Mouse (Mus musculus) adrenal gland, postnatal 25 days (tissue): ENCODE results near the gene Mllt10. TPM values are rescaled to one million over a fixed set of nuclear protein-coding genes. Genes with fewer than 3 reads are reported as not detected.

ENCODE experiments used
- DNase-seq: peaks from one replicate; pipeline ENCODE4 v3.0.0; 2021; ENCODE audit warnings: mixed read lengths
- long read RNA-seq: library from polyadenylated mRNA; stranded (forward); transcript quantifications from one replicate; pipeline ENCODE4 v2.0.0, GENCODE M21; 2021
- total RNA-seq: library from RNA; stranded (reverse); gene quantifications from 2 replicates; pipeline ENCODE4 v1.2.3, GENCODE M21; 2021

Gene Mllt10
- 59.0 and 68.1 TPM in 2 replicates for total RNA-seq
- long read RNA-seq, partial matches to known transcripts = 10 of 29 reads
- long read RNA-seq, other reads (novel, unspliced or antisense) = 19 of 29 reads

GRCm38 (mm10) chr2:18055016-18055928, at the start of gene Mllt10:
TSS of gene Mllt10 (plus strand) at chr2:18055237.
- DNase-seq = no peak

- no peak for DNase-seq
Observed at GRCm38 (mm10) chr2:18011226-18011625, 43.8 kb upstream of the Mllt10 start.

- DNase-seq = no peak
Observed at GRCm38 (mm10) chr2:18012866-18013265, 42.2 kb upstream of the Mllt10 start.

- DNase-seq = no peak
Observed at GRCm38 (mm10) chr2:18015581-18015980, 39.5 kb upstream of the Mllt10 start.

- DNase-seq = no peak
Observed at GRCm38 (mm10) chr2:18016639-18017038, 38.4 kb upstream of the Mllt10 start.

GRCm38 (mm10) chr2:18017321-18017720, 37.7 kb upstream of the Mllt10 start:
- DNase-seq = no peak

GRCm38 (mm10) chr2:18019122-18019521, 35.9 kb upstream of the Mllt10 start:
- DNase-seq = no peak

- no peak for DNase-seq
Observed at GRCm38 (mm10) chr2:18022886-18023285, 32.2 kb upstream of the Mllt10 start.

GRCm38 (mm10) chr2:18025116-18025515, 29.9 kb upstream of the Mllt10 start:
- no peak for DNase-seq

- no peak for DNase-seq
Observed at GRCm38 (mm10) chr2:18025781-18026115, 29.3 kb upstream of the Mllt10 start.

GRCm38 (mm10) chr2:18026116-18026947, 28.7 kb upstream of the Mllt10 start:
- DNase-seq = peak; percentile 68

GRCm38 (mm10) chr2:18027448-18028139, 27.4 kb upstream of the Mllt10 start:
- DNase-seq = peak; percentile 95

- DNase-seq = peak; percentile 97
Observed at GRCm38 (mm10) chr2:18028140-18029021, 26.7 kb upstream of the Mllt10 start.

- DNase-seq = no peak
Observed at GRCm38 (mm10) chr2:18029656-18030055, 25.4 kb upstream of the Mllt10 start.

GRCm38 (mm10) chr2:18030581-18030980, 24.5 kb upstream of the Mllt10 start:
- DNase-seq = no peak

GRCm38 (mm10) chr2:18031271-18031821, 23.7 kb upstream of the Mllt10 start:
- DNase-seq = peak; percentile 40

GRCm38 (mm10) chr2:18031831-18032537, 23.1 kb upstream of the Mllt10 start:
- DNase-seq = peak; percentile 53

GRCm38 (mm10) chr2:18032538-18032895, 22.5 kb upstream of the Mllt10 start:
- DNase-seq = no peak

- no peak for DNase-seq
Observed at GRCm38 (mm10) chr2:18033166-18034108, 21.6 kb upstream of the Mllt10 start.
